Mouse (Mus musculus) embryonic facial prominence, embryonic 14.5 days (tissue): ENCODE results near the gene C1ql4. TPM values are rescaled to one million over a fixed set of nuclear protein-coding genes. Genes with fewer than 3 reads are reported as not detected.
A peak's percentile ranks its signal among the peaks of the same experiment; 100 is the strongest.

Experiments used
- ATAC-seq: fragments of 200-750 bp; cut with Nextera tagmentation; 2 replicates; pipeline ENCODE4 v1.8.0; 2017; ENCODE audit warnings: low read depth, moderate number of reproducible peaks, moderate TSS enrichment
- DNase-seq: peaks from one replicate; pipeline ENCODE4 v3.0.0-alpha.2; 2015; ENCODE audit warnings: low spot score
- H3K27ac ChIP-seq: fragments of 300-500 bp; sonication (generic); replicated peaks from 2 replicates; pipeline ENCODE4 v1.5.1; 2014; ENCODE audit warnings: low read depth, mild to moderate bottlenecking, low read length, moderate library complexity
- H3K27me3 ChIP-seq: fragments of 300-500 bp; sonication (generic); replicated peaks from 2 replicates; pipeline ENCODE4 v1.6.1; 2014; ENCODE audit warnings: low read length; ENCODE audit not compliant: control insufficient read depth, insufficient read depth
- H3K36me3 ChIP-seq: fragments of 300-500 bp; sonication (generic); 2 replicates; pipeline ENCODE4 v1.6.1; 2014; ENCODE audit warnings: low read length, mixed read lengths; ENCODE audit not compliant: control insufficient read depth, insufficient read depth
- H3K4me1 ChIP-seq: fragments of 300-500 bp; sonication (generic); 2 replicates; pipeline ENCODE4 v1.6.1; 2014; ENCODE audit warnings: antibody characterized with exemption, low read length; ENCODE audit not compliant: control insufficient read depth, insufficient read depth
- H3K4me2 ChIP-seq: fragments of 300-500 bp; sonication (generic); 2 replicates; pipeline ENCODE4 v1.6.1; 2014; ENCODE audit warnings: low read depth, mild to moderate bottlenecking, low read length, moderate library complexity, mixed read lengths
- H3K4me3 ChIP-seq: fragments of 300-500 bp; sonication (generic); 2 replicates; pipeline ENCODE4 v1.5.1; 2014; ENCODE audit warnings: low read depth, mild to moderate bottlenecking, low read length
- H3K9ac ChIP-seq: fragments of 300-500 bp; sonication (generic); 2 replicates; pipeline ENCODE4 v1.6.1; 2014; ENCODE audit warnings: low read depth, mild to moderate bottlenecking, low read length, moderate library complexity, mixed read lengths
- H3K9me3 ChIP-seq: fragments of 300-500 bp; sonication (generic); 2 replicates; pipeline ENCODE4 v1.6.1; 2016; ENCODE audit warnings: low read length; ENCODE audit not compliant: control insufficient read depth
- WGBS: fragments of 180-500 bp; shearing (Covaris S2); extraction: QIAGEN DNeasy Blood & Tissue Kit; methylation state at CpG from one replicate; pipeline ENCODE4 v1.1.7; 2014; 5-methylcytosine and 5-hydroxymethylcytosine counted together
- polyA plus RNA-seq: library from polyadenylated mRNA; unstranded; fragments of >200 nt; fragmentation: Nextera tagmentation; extraction: Ambion mirVana; gene quantifications from 2 replicates; pipeline ENCODE4 v1.2.1, GENCODE M21; 2014

The C1ql4 gene
- 0.11 and 0.13 TPM in 2 replicates for polyA plus RNA-seq

DNA sequence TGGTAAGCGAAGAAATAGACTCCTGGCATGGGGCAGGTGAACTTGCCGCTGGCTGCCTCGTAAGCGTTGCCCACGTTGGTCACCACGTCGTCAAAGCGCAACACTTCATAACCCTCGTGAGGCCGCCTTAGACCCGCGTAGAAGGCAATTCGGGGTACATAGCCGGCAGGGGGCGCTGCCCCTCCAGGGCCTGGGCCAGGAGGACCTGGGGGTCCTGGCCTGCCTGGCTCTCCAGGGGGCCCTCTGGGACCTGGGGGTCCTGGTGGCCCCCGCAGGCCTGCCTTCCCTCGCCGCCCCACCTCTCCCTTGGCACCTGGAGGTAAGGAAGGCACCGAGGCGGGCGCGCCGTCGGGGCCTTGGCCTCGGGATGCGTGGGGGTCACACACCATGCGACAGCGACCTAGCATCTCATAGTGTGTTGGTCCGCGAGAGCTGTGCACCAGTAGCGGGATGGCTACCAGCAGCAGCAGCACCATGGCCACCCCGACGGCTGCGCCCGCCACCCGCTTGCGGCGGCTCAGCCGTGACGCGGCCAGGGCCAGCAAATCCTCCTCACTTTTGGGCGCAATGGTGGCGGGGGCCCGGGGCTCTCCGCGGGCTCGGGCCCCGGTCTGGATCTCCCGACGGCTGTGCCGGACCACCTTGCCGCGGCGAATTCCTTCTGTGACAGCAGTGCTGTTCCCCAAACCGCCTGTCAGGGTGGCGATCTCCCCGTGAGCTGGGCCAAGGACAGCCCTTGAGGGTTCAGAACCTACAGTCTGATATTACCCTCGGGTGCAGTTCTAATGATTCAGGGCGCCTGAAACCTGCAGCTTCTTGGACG is at the start of gene C1ql4:
C1ql4 (minus strand) TSS at position 565 of the 823 bp plus-strand sequence.
- H3K27ac ChIP-seq = no peak within 1 kb of the TSS
- H3K36me3 ChIP-seq = peaks cover 7% of the 10 kb centered on the region
- 9% methylated on average over 27 of the region's 60 CpGs for WGBS
- DNase-seq = no peak
- ATAC-seq = no peak
- H3K4me1 ChIP-seq = no peaks in the 10 kb centered on the region
- H3K4me2 ChIP-seq = peak within 1 kb of the TSS; percentile 48
- peak within 1 kb of the TSS; percentile 30 for H3K4me3 ChIP-seq
- peaks cover 86% of the 10 kb centered on the region for H3K27me3 ChIP-seq
- H3K9me3 ChIP-seq = no peaks in the 10 kb centered on the region
- no peak within 1 kb of the TSS; the same call in 1 of the 2 replicates for H3K9ac ChIP-seq

DNA sequence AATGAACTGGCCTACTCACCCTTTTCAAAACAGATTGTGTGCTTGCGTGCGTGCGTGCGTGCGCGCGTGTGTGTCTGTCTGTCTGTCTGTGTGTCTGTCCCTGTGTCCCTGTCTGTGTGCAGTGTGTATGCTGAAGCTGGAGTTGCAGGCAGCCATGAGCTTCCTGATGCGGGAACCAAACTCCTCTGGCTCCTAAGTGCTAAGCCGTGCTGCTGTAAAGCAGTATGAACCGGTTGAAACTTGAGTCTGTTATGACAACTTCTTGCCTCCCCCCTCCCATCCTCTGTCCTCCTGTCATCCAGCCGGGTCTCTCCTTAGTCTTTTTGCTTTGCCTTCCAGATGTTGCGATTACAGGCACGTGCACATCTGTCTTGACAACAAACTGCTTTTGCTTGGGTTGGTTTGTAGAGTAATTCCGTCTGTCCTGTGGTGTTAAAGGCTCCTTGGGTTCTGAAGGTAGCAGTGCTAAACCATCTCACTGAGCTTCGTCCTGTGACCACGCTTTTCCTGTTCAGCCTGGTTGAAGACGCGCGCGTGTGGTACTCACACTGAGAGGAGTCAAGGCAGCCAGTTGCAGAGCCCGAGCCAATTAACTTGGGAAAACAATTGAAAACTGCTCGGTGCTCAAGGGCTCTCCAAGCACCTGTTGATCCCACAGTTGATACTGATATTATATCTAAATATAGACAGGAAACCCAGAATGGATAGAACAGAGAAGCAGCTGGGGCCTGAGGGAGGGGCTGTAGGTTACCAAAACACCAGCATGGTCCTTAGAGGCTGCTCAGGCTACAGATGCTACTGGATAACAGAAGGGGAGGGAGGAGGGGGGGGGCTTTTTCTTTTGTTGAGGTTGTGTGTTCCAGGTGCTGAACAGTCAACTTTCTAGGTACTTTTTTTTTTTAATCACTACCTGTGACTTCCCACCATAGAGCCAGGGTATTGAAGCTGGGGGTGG is 42.6 kb upstream of the C1ql4 start:
- Histone ChIP-seq H3K4me1 (peaks cover 22% of the 10 kb centered on the region), H3K4me2 (peak overlapping the region; percentile 31), H3K9ac (0 out of 2 replicates have a peak overlapping the region, but pooled peaks have one; percentile 5), H3K27ac (0 out of 2 replicates have a peak overlapping the region, but pooled peaks have one; percentile 22), H3K4me3 (no peak overlapping the region), H3K9me3 (no peaks in the 10 kb centered on the region), H3K36me3 (0 out of 2 replicates have a peak, but pooled peaks cover 3% of the 10 kb centered on the region), H3K27me3 (no peaks in the 10 kb centered on the region)
- peak; percentile 84 for DNase-seq
- peak; percentile 28 for ATAC-seq
- 45% methylated on average over 22 of the region's 22 CpGs for WGBS

DNA sequence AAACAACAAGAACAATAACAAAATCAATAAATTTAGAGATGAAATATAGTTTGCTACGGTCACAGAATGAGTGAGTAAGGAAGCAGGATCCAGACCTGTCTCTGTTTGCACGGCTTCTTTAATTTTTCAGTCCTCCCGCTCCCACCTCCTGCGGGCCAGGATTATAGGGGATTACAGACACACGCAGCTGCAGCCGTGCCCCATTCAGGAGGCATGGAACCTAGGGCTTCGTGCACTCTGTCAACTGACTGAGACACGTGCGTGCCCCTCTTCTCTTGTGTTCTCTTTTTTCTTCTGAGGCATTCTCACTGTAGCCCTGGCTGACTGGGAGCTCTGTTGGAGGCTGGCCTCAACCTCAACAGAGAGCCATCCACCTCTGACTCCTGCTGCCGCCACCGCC is 41.8 kb upstream of the C1ql4 start:
- 52% methylated on average over 11 of the region's 11 CpGs for WGBS
- no peak overlapping the region for H3K4me3 ChIP-seq
- 0 out of 2 replicates have a peak overlapping the region, but pooled peaks have one; percentile 22 for H3K27ac ChIP-seq
- no peaks in the 10 kb centered on the region for H3K9me3 ChIP-seq
- H3K4me2 ChIP-seq = no peak overlapping the region
- H3K9ac ChIP-seq = 0 out of 2 replicates have a peak overlapping the region, but pooled peaks have one; percentile 5
- H3K36me3 ChIP-seq = 0 out of 2 replicates have a peak, but pooled peaks cover 3% of the 10 kb centered on the region
- peaks cover 22% of the 10 kb centered on the region for H3K4me1 ChIP-seq
- DNase-seq (peak; percentile 65), ATAC-seq (no peak)
- no peaks in the 10 kb centered on the region for H3K27me3 ChIP-seq

DNA sequence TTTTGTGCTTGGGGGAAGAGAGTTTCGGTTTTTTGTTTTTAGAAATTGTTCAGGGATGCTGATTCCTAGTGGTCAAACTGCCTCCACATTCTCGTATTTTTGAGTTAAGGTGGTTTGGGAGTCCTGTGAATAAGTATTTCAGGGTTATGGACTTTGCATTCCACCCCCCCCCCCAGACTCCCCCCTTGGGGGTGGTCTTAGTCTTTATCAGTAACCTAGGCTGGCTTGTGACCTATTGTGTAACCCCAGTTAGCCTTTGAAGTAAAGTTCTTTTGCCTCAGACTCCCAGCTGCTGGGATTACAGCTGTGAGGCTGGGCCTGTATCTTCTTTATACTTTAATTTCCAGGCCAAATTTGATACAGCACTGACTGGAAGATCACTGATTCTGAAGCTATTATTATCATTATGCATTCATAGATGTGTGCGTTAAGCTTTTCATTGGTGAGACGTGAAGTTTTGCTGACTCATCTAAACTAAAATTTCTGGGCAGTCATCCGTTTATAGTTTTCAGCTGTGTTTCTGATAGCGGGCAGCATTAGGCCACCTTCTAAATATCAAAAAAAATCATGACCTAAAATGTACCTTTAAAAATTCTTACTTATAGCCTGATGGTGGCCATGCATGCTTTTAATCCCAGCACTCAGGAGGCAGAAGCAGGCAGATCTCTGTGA is 40.4 kb upstream of the C1ql4 start:
- Histone ChIP-seq H3K36me3 (0 out of 2 replicates have a peak, but pooled peaks cover 3% of the 10 kb centered on the region), H3K27ac (0 out of 2 replicates have a peak overlapping the region, but pooled peaks have one; percentile 93), H3K4me3 (peak overlapping the region; percentile 79), H3K4me2 (peak overlapping the region; percentile 77), H3K4me1 (peaks cover 22% of the 10 kb centered on the region), H3K9me3 (no peaks in the 10 kb centered on the region), H3K27me3 (no peaks in the 10 kb centered on the region), H3K9ac (peak overlapping the region; percentile 94)
- DNase-seq (no peak), ATAC-seq (no peak)
- 65% methylated on average over 6 of the region's 6 CpGs for WGBS

GRCm38 (mm10) chr15:99126816-99127365 is 39.3 kb upstream of the C1ql4 start:
- no peaks in the 10 kb centered on the region for H3K27me3 ChIP-seq
- peak overlapping the region; percentile 94 for H3K9ac ChIP-seq
- H3K4me3 ChIP-seq = peak overlapping the region; percentile 79
- DNase-seq (no peak), ATAC-seq (no peak)
- H3K4me1 ChIP-seq = peaks cover 22% of the 10 kb centered on the region
- H3K27ac ChIP-seq = peak overlapping the region; percentile 93
- no peaks in the 10 kb centered on the region for H3K9me3 ChIP-seq
- H3K4me2 ChIP-seq = peak overlapping the region; percentile 77
- WGBS = 1% methylated on average over 30 of the region's 35 CpGs
- 0 out of 2 replicates have a peak, but pooled peaks cover 3% of the 10 kb centered on the region for H3K36me3 ChIP-seq

DNA sequence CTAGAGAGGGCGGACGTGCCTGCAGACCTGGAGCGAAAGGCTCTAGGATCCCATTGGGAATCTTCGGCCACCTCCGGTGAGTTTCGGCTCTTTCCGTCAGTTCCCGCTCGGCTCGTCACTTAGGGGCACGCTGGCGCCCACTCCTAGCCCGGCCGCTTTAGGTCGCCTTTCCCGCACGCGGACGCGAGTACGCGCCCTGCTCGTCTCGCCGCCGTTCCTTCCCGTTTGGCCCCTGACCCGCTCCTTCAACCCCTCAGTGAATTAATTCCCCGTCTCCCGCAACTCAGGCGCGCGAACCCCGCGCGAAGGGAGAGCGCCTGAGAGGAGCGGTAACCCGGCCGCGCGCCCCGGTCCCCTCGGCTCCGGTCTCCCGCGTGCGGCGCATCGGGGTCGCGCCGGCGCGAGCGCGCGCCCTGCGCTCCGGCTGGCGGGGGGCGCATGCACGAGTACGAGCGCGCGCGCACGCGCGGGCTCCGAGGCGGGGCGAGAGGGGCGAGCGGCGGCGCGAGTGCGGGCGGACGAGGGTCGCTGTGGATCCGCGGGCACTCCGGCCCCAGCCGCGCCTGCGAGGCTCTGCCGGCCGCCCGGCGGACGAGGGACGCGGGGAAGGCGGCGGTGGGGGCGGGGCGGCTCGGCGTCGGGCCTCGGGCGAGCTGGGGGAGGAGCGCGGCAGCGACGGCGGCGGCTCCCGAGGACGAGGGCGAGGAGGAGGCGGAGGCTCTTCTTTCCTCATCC is 38.6 kb upstream of the C1ql4 start:
- Histone ChIP-seq H3K27me3 (no peaks in the 10 kb centered on the region), H3K9me3 (no peaks in the 10 kb centered on the region), H3K4me3 (peak overlapping the region; percentile 79), H3K4me2 (peak overlapping the region; percentile 77), H3K27ac (peak overlapping the region; percentile 93), H3K36me3 (0 out of 2 replicates have a peak, but pooled peaks cover 3% of the 10 kb centered on the region), H3K4me1 (peaks cover 22% of the 10 kb centered on the region), H3K9ac (peak overlapping the region; percentile 94)
- DNase-seq (peak; percentile 96), ATAC-seq (peak; percentile 89)
- 0% methylated on average over 29 of the region's 115 CpGs for WGBS

- DNase-seq = no peak
- Histone ChIP-seq H3K9ac (peak within 1 kb of the TSS; percentile 94), H3K27me3 (peaks cover 2% of the 10 kb centered on the region; the same call in 1 of the 2 replicates), H3K4me2 (peak within 1 kb of the TSS; percentile 77), H3K4me3 (peak within 1 kb of the TSS; percentile 79), H3K9me3 (no peaks in the 10 kb centered on the region), H3K36me3 (0 out of 2 replicates have a peak, but pooled peaks cover 3% of the 10 kb centered on the region), H3K27ac (peak within 1 kb of the TSS; percentile 93), H3K4me1 (peaks cover 18% of the 10 kb centered on the region)
- under 1% methylated on average over 11 of the region's 12 CpGs for WGBS
- ATAC-seq = no peak
These were observed 38.1 kb upstream of the C1ql4 start, which contains the start of gene Spats2 for GRCm38 (mm10) chr15:99125711-99126080. Gene Spats2, plus strand, starts transcription at chr15:99125916.
